Mouse (Mus musculus) adrenal gland, adult (tissue): ENCODE results near the gene Abcg2.

Experiments used
- DNase-seq, 2 experiments: peaks; one replicate each; pipeline ENCODE4 v3.0.0; 2022 to 2023; ENCODE audit warnings: low spot score in 1 of 2; ENCODE audit not compliant: inconsistent age in 2 of 2

The Abcg2 gene

GRCm38 (mm10) chr6:58633731-58634130 is 49.4 kb downstream of the Abcg2 start:
- no peak for DNase-seq

GRCm38 (mm10) chr6:58638566-58638965 is 54.2 kb downstream of the Abcg2 start:
- DNase-seq = no peak

GRCm38 (mm10) chr6:58639391-58639790 is 55.1 kb downstream of the Abcg2 start:
- no peak for DNase-seq

- DNase-seq = peak; percentile 85 to 90
Observed at GRCm38 (mm10) chr6:58640333-58641018, 56.2 kb downstream of the Abcg2 start.

- DNase-seq = peak in 1 of 2 experiments; percentile 36
Observed at GRCm38 (mm10) chr6:58641056-58641799, 56.9 kb downstream of the Abcg2 start.

GRCm38 (mm10) chr6:58642191-58642590 is 57.9 kb downstream of the Abcg2 start:
- peak in 1 of 2 experiments; percentile 25 for DNase-seq

GRCm38 (mm10) chr6:58644586-58644985 is 60.3 kb downstream of the Abcg2 start:
- no peak for DNase-seq

GRCm38 (mm10) chr6:58648100-58648749 is 63.9 kb downstream of the Abcg2 start:
- DNase-seq = no peak

GRCm38 (mm10) chr6:58650136-58650535 is 65.8 kb downstream of the Abcg2 start:
- peak in 1 of 2 experiments; percentile 24 for DNase-seq

GRCm38 (mm10) chr6:58651038-58651437 is 66.7 kb downstream of the Abcg2 start:
- DNase-seq = no peak

- DNase-seq = no peak
Observed at GRCm38 (mm10) chr6:58660951-58661575, 76.7 kb downstream of the Abcg2 start.

GRCm38 (mm10) chr6:58677802-58678201 is 93.5 kb downstream of the Abcg2 start:
- no peak for DNase-seq

- DNase-seq = no peak
Observed at GRCm38 (mm10) chr6:58678530-58678929, 94.2 kb downstream of the Abcg2 start.

- DNase-seq = no peak
Observed at GRCm38 (mm10) chr6:58691584-58691983, 107.3 kb downstream of the Abcg2 start.

- DNase-seq = no peak
Observed at GRCm38 (mm10) chr6:58694257-58694656, 109.9 kb downstream of the Abcg2 start.

GRCm38 (mm10) chr6:58694765-58695164 is 110.4 kb downstream of the Abcg2 start:
- DNase-seq = no peak

- DNase-seq = no peak
Observed at GRCm38 (mm10) chr6:58710369-58710768, 126.0 kb downstream of the Abcg2 start.

- no peak for DNase-seq
Observed at GRCm38 (mm10) chr6:58711909-58712308, 127.6 kb downstream of the Abcg2 start.

GRCm38 (mm10) chr6:58733851-58734250 is 149.5 kb downstream of the Abcg2 start:
- DNase-seq = no peak

GRCm38 (mm10) chr6:58735090-58735489 is 150.8 kb downstream of the Abcg2 start:
- peak in 1 of 2 experiments; percentile 46 for DNase-seq
